ENCODE assay signal across 27 mouse cellular contexts in genomic region chr12:106375886-106376285, GRCm38 (mm10).
DNase-seq lines count a peak whose midpoint lies in the region; ATAC-seq and TF ChIP-seq lines count a peak whose summit lies in the region.
"Had no signal": no experiment of that assay in that cellular context is flagged by ENCODE, and none has a peak within 500 bp of the region (broad histone marks: within the 10 kb centered on the region; RNA-seq: fewer than 3 reads in every experiment).

No protein-coding gene starts in this region.

- no peak overlapping the region for H3K9ac ChIP-seq in forebrain, embryonic 12.5 days
- H3K9ac ChIP-seq in forebrain, embryonic 11.5 days (ENCODE audit: low read length) = no peak overlapping the region
- H3K9ac ChIP-seq in hindbrain, embryonic 13.5 days = no peak overlapping the region
- no peak overlapping the region for H3K9ac ChIP-seq in forebrain, embryonic 16.5 days (replicated peaks; ENCODE audit: low read depth, low read length)
- H3K9ac ChIP-seq: embryonic facial prominence, embryonic 12.5 days; embryonic facial prominence, embryonic 15.5 days; heart, embryonic 12.5 days; heart, embryonic 15.5 days had no signal

- H3K27me3 ChIP-seq in forebrain, embryonic 12.5 days = peaks cover 41% of the 10 kb centered on the region
- H3K27me3 ChIP-seq in forebrain, embryonic 11.5 days (ENCODE audit: control insufficient read depth, insufficient read depth, low read length) = 0 out of 2 replicates have a peak, but pooled peaks cover 4% of the 10 kb centered on the region
- H3K27me3 ChIP-seq in hindbrain, embryonic 13.5 days = no peaks in the 10 kb centered on the region
- peaks cover 1% of the 10 kb centered on the region; the same call in 1 of the 2 replicates for H3K27me3 ChIP-seq in hindbrain, embryonic 10.5 days (ENCODE audit: insufficient read depth, poor library complexity, severe bottlenecking)
- H3K27me3 ChIP-seq in forebrain, embryonic 16.5 days (replicated peaks; ENCODE audit: control insufficient read depth, insufficient read depth, low read length) = 0 out of 2 replicates have a peak, but pooled peaks cover 2% of the 10 kb centered on the region
- H3K27me3 ChIP-seq: embryonic facial prominence, embryonic 12.5 days had no signal

- WGBS in forebrain, embryonic 12.5 days = 77% methylated on average over 13 of the region's 13 CpGs
- WGBS in forebrain, embryonic 11.5 days = 88% methylated on average over 13 of the region's 13 CpGs
- WGBS in hindbrain, embryonic 13.5 days = 71% methylated on average over 13 of the region's 13 CpGs
- 88% methylated on average over 13 of the region's 13 CpGs for WGBS in hindbrain, embryonic 10.5 days
- 61% methylated on average over 13 of the region's 13 CpGs for WGBS in forebrain, embryonic 16.5 days

- peaks cover 19% of the 10 kb centered on the region for H3K4me1 ChIP-seq in forebrain, embryonic 12.5 days
- peaks cover 7% of the 10 kb centered on the region; the same call in 1 of the 2 replicates for H3K4me1 ChIP-seq in forebrain, embryonic 11.5 days (replicated peaks; ENCODE audit: control insufficient read depth, insufficient read depth, low read length)
- peaks cover 53% of the 10 kb centered on the region for H3K4me1 ChIP-seq in hindbrain, embryonic 13.5 days (replicated peaks)
- H3K4me1 ChIP-seq in hindbrain, embryonic 10.5 days (replicated peaks) = peaks cover 15% of the 10 kb centered on the region
- peaks cover 46% of the 10 kb centered on the region for H3K4me1 ChIP-seq in forebrain, embryonic 16.5 days (replicated peaks; ENCODE audit: control insufficient read depth, insufficient read depth, low read length)
- H3K4me1 ChIP-seq: heart, embryonic 12.5 days had no signal

- H3K4me3 ChIP-seq in forebrain, embryonic 12.5 days (replicated peaks) = no peak overlapping the region
- no peak overlapping the region for H3K4me3 ChIP-seq in forebrain, embryonic 11.5 days (ENCODE audit: low read depth, low read length)
- no peak overlapping the region for H3K4me3 ChIP-seq in hindbrain, embryonic 13.5 days
- H3K4me3 ChIP-seq in hindbrain, embryonic 10.5 days = no peak overlapping the region
- no peak overlapping the region for H3K4me3 ChIP-seq in forebrain, embryonic 16.5 days (replicated peaks; ENCODE audit: low read length)
- H3K4me3 ChIP-seq: embryonic facial prominence, embryonic 12.5 days; embryonic facial prominence, embryonic 15.5 days; heart, embryonic 12.5 days; heart, embryonic 15.5 days had no signal

- TF ChIP-seq CTCF in brain, embryonic 14.5 days (IDR thresholded peaks at IDR 0.05; ENCODE audit: borderline replicate concordance, extremely low read depth, insufficient read depth, insufficient read length) = no peak

- no peaks in the 10 kb centered on the region for H3K36me3 ChIP-seq in forebrain, embryonic 12.5 days (replicated peaks)
- H3K36me3 ChIP-seq in forebrain, embryonic 11.5 days (ENCODE audit: control insufficient read depth, insufficient read depth, low read length) = no peaks in the 10 kb centered on the region
- H3K36me3 ChIP-seq in hindbrain, embryonic 13.5 days = no peaks in the 10 kb centered on the region
- no peaks in the 10 kb centered on the region for H3K36me3 ChIP-seq in hindbrain, embryonic 10.5 days
- H3K36me3 ChIP-seq in forebrain, embryonic 16.5 days (ENCODE audit: control insufficient read depth, insufficient read depth) = no peaks in the 10 kb centered on the region
- H3K36me3 ChIP-seq: embryonic facial prominence, embryonic 12.5 days; embryonic facial prominence, embryonic 15.5 days; heart, embryonic 12.5 days; heart, embryonic 15.5 days had no signal

- TF ChIP-seq POLR2A in brain, embryonic 14.5 days (IDR thresholded peaks at IDR 0.05; ENCODE audit: borderline replicate concordance, extremely low read depth, insufficient read depth, insufficient read length, poor library complexity, severe bottlenecking) = no peak

- H3K4me2 ChIP-seq in forebrain, embryonic 12.5 days = no peak overlapping the region
- H3K4me2 ChIP-seq in forebrain, embryonic 11.5 days (ENCODE audit: low read depth, low read length, severe bottlenecking) = no peak overlapping the region
- H3K4me2 ChIP-seq in hindbrain, embryonic 13.5 days = no peak overlapping the region
- H3K4me2 ChIP-seq in forebrain, embryonic 16.5 days (ENCODE audit: low read length) = no peak overlapping the region
- H3K4me2 ChIP-seq: embryonic facial prominence, embryonic 12.5 days; embryonic facial prominence, embryonic 15.5 days; heart, embryonic 12.5 days; heart, embryonic 15.5 days had no signal

- DNase-seq in forebrain, embryonic 11.5 days (ENCODE audit: low spot score) = no peak
- no peak for DNase-seq in hindbrain, embryonic 10.5 days (ENCODE audit: low spot score)
- peak; percentile 61 for DNase-seq in brain, embryonic 14.5 days (ENCODE audit: low read depth)
- DNase-seq in right cerebral cortex, postnatal 14 days = no peak
- no peak for DNase-seq in thymus, adult 18-20 months
- DNase-seq: adrenal gland, adult 8-10 months; adrenal gland, postnatal 25 days; cerebellum, adult 11 months; cerebellum, adult 2 months; cerebellum, adult 9-11 months; cerebellum, postnatal 25 days; gastrocnemius, postnatal 10 days; gastrocnemius, postnatal 36 days; heart, postnatal 10 days; heart, postnatal 36 days; kidney, adult 18-20 months had no signal

- H3K9me3 ChIP-seq in forebrain, embryonic 12.5 days = no peaks in the 10 kb centered on the region
- no peaks in the 10 kb centered on the region for H3K9me3 ChIP-seq in forebrain, embryonic 11.5 days (ENCODE audit: control insufficient read depth, low read length)
- H3K9me3 ChIP-seq in hindbrain, embryonic 13.5 days = no peaks in the 10 kb centered on the region
- H3K9me3 ChIP-seq in hindbrain, embryonic 10.5 days = no peaks in the 10 kb centered on the region
- no peaks in the 10 kb centered on the region for H3K9me3 ChIP-seq in forebrain, embryonic 16.5 days (ENCODE audit: control insufficient read depth, low read length)
- H3K9me3 ChIP-seq: embryonic facial prominence, embryonic 12.5 days; embryonic facial prominence, embryonic 15.5 days; heart, embryonic 12.5 days; heart, embryonic 15.5 days had no signal

- no peak for ATAC-seq in forebrain, embryonic 12.5 days (ENCODE audit: low FRiP score)
- ATAC-seq in forebrain, embryonic 11.5 days (replicated peaks; ENCODE audit: low FRiP score) = no peak
- no peak for ATAC-seq in hindbrain, embryonic 13.5 days (ENCODE audit: low FRiP score)
- no peak for ATAC-seq in forebrain, embryonic 16.5 days
- ATAC-seq: activated CD4-positive, CD25-positive, alpha-beta regulatory T cell, adult 4 months; hindbrain, postnatal 0 days; inflammation-experienced regulatory T-cells, adult 6 months; intestine, embryonic 16.5 days had no signal

- 0 out of 2 replicates have a peak overlapping the region, but pooled peaks have one; percentile 56 for H3K27ac ChIP-seq in forebrain, embryonic 12.5 days
- H3K27ac ChIP-seq in forebrain, embryonic 11.5 days (ENCODE audit: low read depth, low read length) = no peak overlapping the region
- peak overlapping the region; percentile 68 for H3K27ac ChIP-seq in hindbrain, embryonic 13.5 days
- no peak overlapping the region for H3K27ac ChIP-seq in hindbrain, embryonic 10.5 days
- H3K27ac ChIP-seq in forebrain, embryonic 16.5 days (ENCODE audit: low read length) = peak overlapping the region; percentile 82
- H3K27ac ChIP-seq: embryonic facial prominence, embryonic 12.5 days; embryonic facial prominence, embryonic 15.5 days; heart, embryonic 15.5 days; hindbrain, postnatal 0 days had no signal

Comparison
In these comparisons a context has a peak if more than half of its experiments do, and no peak if none do; other contexts are left out.
1. H3K27ac ChIP-seq: peak in forebrain, embryonic 12.5 days (single experiment), hindbrain, embryonic 13.5 days (single experiment) and forebrain, embryonic 16.5 days (single experiment); none in forebrain, embryonic 11.5 days (single experiment) and hindbrain, embryonic 10.5 days (single experiment).